Mouse (Mus musculus): ENCODE data around the gene Grb7.

DNA sequence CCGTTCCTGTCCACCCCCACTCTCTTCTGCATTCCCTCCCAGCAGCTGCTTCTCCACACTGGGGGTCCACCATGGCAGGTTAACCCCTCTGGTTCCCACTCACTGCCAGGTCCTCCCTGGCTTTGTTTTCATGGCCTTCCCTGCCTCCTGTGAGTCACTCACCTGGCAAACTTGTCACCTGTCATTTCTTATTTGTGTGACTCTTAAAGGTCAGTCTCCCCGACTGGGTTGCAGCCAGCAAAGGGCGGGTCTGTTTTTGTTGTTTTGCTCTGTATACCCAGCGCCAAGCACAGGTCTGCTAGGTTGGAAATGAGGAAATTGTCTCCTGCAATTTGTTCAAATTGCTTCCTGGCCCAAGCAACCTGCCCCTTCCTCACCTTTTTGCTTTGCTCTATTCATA is 515 bp upstream of the Grb7 start:
- TF ChIP-seq POLR2A (IDR thresholded peaks at IDR 0.05; ENCODE audit: extremely low read depth, insufficient read depth, low read length) (no peak), CTCF (IDR thresholded peaks at IDR 0.05; ENCODE audit: low read depth, low read length) (no peak)
